Mouse (Mus musculus) MEL (cell line): Measurements from ENCODE around the gene Gm45808.

ENCODE experiments used
- BHLHE40 ChIP-seq: IDR thresholded peaks from 2 replicates; pipeline ENCODE4 v1.6.1; 2012; ENCODE audit warnings: low read depth, mild to moderate bottlenecking, inconsistent platforms, low read length, improper control_type of control experiment, borderline replicate concordance
- CTCF ChIP-seq, 3 experiments: IDR thresholded peaks in 2 of 3; conservative IDR thresholded peaks in 1 of 3; 2 replicates each; pipeline ENCODE4 v1.5.1; 2011 to 2012; ENCODE audit warnings: low read length in 3 of 3, low read depth in 2 of 3, mild to moderate bottlenecking in 2 of 3, improper control_type of control experiment in 1 of 3, inconsistent platforms in 1 of 3, mixed read lengths in 1 of 3, moderate library complexity in 1 of 3; ENCODE audit not compliant: control insufficient read depth in 1 of 3, insufficient read depth in 1 of 3, poor library complexity in 1 of 3, severe bottlenecking in 1 of 3
- E2F4 ChIP-seq: IDR thresholded peaks from 2 replicates; pipeline ENCODE4 v1.6.1; 2011; ENCODE audit warnings: low read depth, low read length, improper control_type of control experiment, borderline replicate concordance
- ELF1 ChIP-seq: IDR thresholded peaks from 2 replicates; pipeline ENCODE4 v1.6.1; 2014; ENCODE audit warnings: low read depth, mild to moderate bottlenecking, inconsistent platforms, low read length, improper control_type of control experiment, moderate library complexity
- EP300 ChIP-seq, 2 experiments: IDR thresholded peaks; 2 replicates each; pipeline ENCODE4 v1.6.1; 2011; ENCODE audit warnings: improper control_type of control experiment in 2 of 2, low read length in 2 of 2, low read depth in 1 of 2, mild to moderate bottlenecking in 1 of 2
- HCFC1 ChIP-seq: IDR thresholded peaks from 2 replicates; pipeline ENCODE4 v1.6.1; 2012; ENCODE audit warnings: low read depth, mild to moderate bottlenecking, inconsistent platforms, low read length, improper control_type of control experiment, moderate library complexity
- MAX ChIP-seq: IDR thresholded peaks from 2 replicates; pipeline ENCODE4 v1.6.1; 2011; ENCODE audit warnings: low read length, improper control_type of control experiment
- MAZ ChIP-seq: IDR thresholded peaks from 2 replicates; pipeline ENCODE4 v1.6.1; 2012; ENCODE audit warnings: low read depth, mild to moderate bottlenecking, inconsistent platforms, low read length, improper control_type of control experiment
- NELFE ChIP-seq: IDR thresholded peaks from 2 replicates; pipeline ENCODE4 v1.6.1; 2011; ENCODE audit warnings: low read depth, low read length, improper control_type of control experiment
- POLR2A ChIP-seq, 2 experiments: IDR thresholded peaks; 2 replicates each; pipeline ENCODE4 v1.6.1; 2011 to 2012; ENCODE audit warnings: low read length in 2 of 2, mild to moderate bottlenecking in 2 of 2, control low read depth in 1 of 2, improper control_type of control experiment in 1 of 2, low read depth in 1 of 2, moderate library complexity in 1 of 2; ENCODE audit not compliant: control insufficient read depth in 1 of 2, insufficient read depth in 1 of 2, poor library complexity in 1 of 2
- POLR2AphosphoS2 ChIP-seq: IDR thresholded peaks from 2 replicates; pipeline ENCODE4 v1.6.1; 2011; ENCODE audit warnings: low read length, improper control_type of control experiment
- TAL1 ChIP-seq: IDR thresholded peaks from 2 replicates; pipeline ENCODE4 v1.6.1; 2012; ENCODE audit warnings: mild to moderate bottlenecking, inconsistent platforms, low read length, moderate library complexity, mixed read lengths
- UBTF ChIP-seq: IDR thresholded peaks from 2 replicates; pipeline ENCODE4 v1.6.1; 2012; ENCODE audit warnings: low read depth, mild to moderate bottlenecking, inconsistent platforms, low read length, improper control_type of control experiment, moderate library complexity, borderline replicate concordance; ENCODE audit not compliant: insufficient read depth
- ZNF384 ChIP-seq: IDR thresholded peaks from 2 replicates; pipeline ENCODE4 v1.6.1; 2012; ENCODE audit warnings: low read depth, mild to moderate bottlenecking, inconsistent platforms, low read length, improper control_type of control experiment

DNA sequence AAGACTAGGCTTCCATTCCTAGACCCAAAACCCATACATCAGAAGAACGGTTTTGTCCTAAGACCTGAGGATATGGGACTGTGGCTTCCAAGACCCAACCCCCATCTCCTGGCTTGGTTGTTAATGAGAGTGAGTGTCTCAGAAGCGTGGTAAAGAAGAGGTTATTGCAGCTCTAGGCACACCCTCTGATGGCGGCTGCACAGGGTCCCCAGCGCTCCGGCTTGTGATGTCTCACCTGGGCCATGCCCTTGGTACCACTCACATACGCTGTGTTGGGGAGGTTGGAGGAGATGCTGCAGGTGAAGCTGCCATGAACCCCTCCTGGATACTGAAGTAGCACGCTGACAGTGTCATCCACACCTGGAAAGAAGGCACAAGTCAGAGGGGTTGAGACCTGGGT, 7.8 kb downstream of the Gm45808 start:
- TF ChIP-seq CTCF (IDR thresholded peaks at IDR 0.05 in 2 of 3, conservative IDR thresholded peaks at IDR 0.05 in 1 of 3; ENCODE audit: control insufficient read depth in 1 of 3, insufficient read depth in 1 of 3, low read depth in 2 of 3, low read length in 3 of 3, poor library complexity in 1 of 3, severe bottlenecking in 1 of 3) (no peak), EP300 (IDR thresholded peaks at IDR 0.05; ENCODE audit: low read depth in 1 of 2, low read length in 2 of 2) (no peak), UBTF (no peak), MAX (no peak), ZNF384 (no peak), NELFE (no peak), E2F4 (no peak), HCFC1 (no peak), TAL1 (no peak), MAZ (no peak), BHLHE40 (no peak), POLR2A (IDR thresholded peaks at IDR 0.05; ENCODE audit: control insufficient read depth in 1 of 2, insufficient read depth in 1 of 2, low read depth in 1 of 2, low read length in 2 of 2, poor library complexity in 1 of 2) (no peak), ELF1 (no peak), POLR2AphosphoS2 (no peak)
